Mouse (Mus musculus) cortical plate, adult 2 months (tissue): ENCODE measurements around the gene Gne.

Experiments used
- CTCF ChIP-seq: fragments of 200-500 bp; IDR thresholded peaks from 2 replicates; pipeline ENCODE4 v1.5.1; 2011; ENCODE audit warnings: mild to moderate bottlenecking, control low read depth, low read length; ENCODE audit not compliant: insufficient read depth; ENCODE audit errors: extremely low read depth
- POLR2A ChIP-seq: fragments of 200-500 bp; IDR thresholded peaks from 2 replicates; pipeline ENCODE4 v1.6.1; 2011; ENCODE audit warnings: mild to moderate bottlenecking, low read length, control low read depth; ENCODE audit not compliant: insufficient read depth; ENCODE audit errors: extremely low read depth

GRCm38 (mm10) chr4:44010176-44010575 is 73.8 kb downstream of the Gne start:
- TF ChIP-seq CTCF (no peak), POLR2A (no peak)
